Mouse (Mus musculus): ENCODE data around the gene Ptrh2. TPM values are rescaled to one million over a fixed set of nuclear protein-coding genes. Genes with fewer than 3 reads are reported as not detected.
A peak's percentile ranks its signal among the peaks of the same experiment; 100 is the strongest.

The Ptrh2 gene
- 43.2 and 44.8 TPM in 2 replicates for polyA plus RNA-seq (2014; fragmentation: Nextera tagmentation; extraction: Ambion mirVana)

- under 1% methylated on average over 56 of the region's 56 CpGs for WGBS
Observed at GRCm38 (mm10) chr11:86683395-86684125, at the start of gene Ptrh2, which contains the start of gene Vmp1. Ptrh2 (plus strand) TSS chr11:86683985. Vmp1 (minus strand) TSS chr11:86683836.

GRCm38 (mm10) chr11:86634396-86634795 lies 49.4 kb upstream of the Ptrh2 start:
- DNase-seq (ENCODE audit: low spot score) (no peak), ATAC-seq (replicated peaks; ENCODE audit: low FRiP score) (no peak)
- Histone ChIP-seq H3K4me1 (replicated peaks; ENCODE audit: control insufficient read depth, insufficient read depth, low read length) (no peaks in the 10 kb centered on the region), H3K9ac (ENCODE audit: low read length) (no peak overlapping the region), H3K27ac (ENCODE audit: low read depth, low read length) (no peak overlapping the region), H3K4me3 (ENCODE audit: low read depth, low read length) (no peak overlapping the region), H3K36me3 (ENCODE audit: control insufficient read depth, insufficient read depth, low read length) (no peaks in the 10 kb centered on the region), H3K9me3 (ENCODE audit: control insufficient read depth, low read length) (no peaks in the 10 kb centered on the region), H3K4me2 (ENCODE audit: low read depth, low read length, severe bottlenecking) (no peak overlapping the region), H3K27me3 (ENCODE audit: control insufficient read depth, insufficient read depth, low read length) (no peaks in the 10 kb centered on the region)
- WGBS, result 94% methylated on average over 6 of the region's 6 CpGs

More at GRCm38 (mm10) chr11:86683395-86684125, at the start of gene Ptrh2, which contains the start of gene Vmp1:
- H3K9me3 ChIP-seq (ENCODE audit: control insufficient read depth, low read length), result no peaks in the 10 kb centered on the region
- peak within 1 kb of the TSS; percentile 84 for H3K4me3 ChIP-seq (ENCODE audit: low read depth, low read length)
- H3K27ac ChIP-seq (ENCODE audit: low read depth, low read length), result peak within 1 kb of the TSS; percentile 88
- peak; percentile 96 for ATAC-seq (replicated peaks; ENCODE audit: low FRiP score)
- peak within 1 kb of the TSS; percentile 90 for H3K9ac ChIP-seq (ENCODE audit: low read length)
- H3K36me3 ChIP-seq (ENCODE audit: control insufficient read depth, insufficient read depth, low read length), result no peaks in the 10 kb centered on the region; the same call in 1 of the 2 replicates
- DNase-seq (ENCODE audit: low spot score), result peak; percentile 96
- peaks cover 2% of the 10 kb centered on the region; the same call in 1 of the 2 replicates for H3K4me1 ChIP-seq (replicated peaks; ENCODE audit: control insufficient read depth, insufficient read depth, low read length)
- H3K27me3 ChIP-seq (ENCODE audit: control insufficient read depth, insufficient read depth, low read length), result no peaks in the 10 kb centered on the region
- peak within 1 kb of the TSS; percentile 85 for H3K4me2 ChIP-seq (ENCODE audit: low read depth, low read length, severe bottlenecking)

- no peaks in the 10 kb centered on the region for H3K9me3 ChIP-seq (ENCODE audit: control insufficient read depth, low read length)
- no peak overlapping the region for H3K27ac ChIP-seq (ENCODE audit: low read depth, low read length)
- DNase-seq (ENCODE audit: low spot score), result no peak
- H3K4me2 ChIP-seq (ENCODE audit: low read depth, low read length, severe bottlenecking), result no peak overlapping the region
- no peaks in the 10 kb centered on the region for H3K4me1 ChIP-seq (replicated peaks; ENCODE audit: control insufficient read depth, insufficient read depth, low read length)
- H3K9ac ChIP-seq (ENCODE audit: low read length), result no peak overlapping the region
- H3K27me3 ChIP-seq (ENCODE audit: control insufficient read depth, insufficient read depth, low read length), result no peaks in the 10 kb centered on the region
- no peaks in the 10 kb centered on the region for H3K36me3 ChIP-seq (ENCODE audit: control insufficient read depth, insufficient read depth, low read length)
- WGBS, result 87% methylated on average over 2 of the region's 2 CpGs
- no peak overlapping the region for H3K4me3 ChIP-seq (ENCODE audit: low read depth, low read length)
- no peak for ATAC-seq (replicated peaks; ENCODE audit: low FRiP score)
Observed at GRCm38 (mm10) chr11:86637697-86638096, 46.1 kb upstream of the Ptrh2 start.

- WGBS, result 90% methylated on average over 4 of the region's 4 CpGs
Observed at GRCm38 (mm10) chr11:86641714-86642113, 42.1 kb upstream of the Ptrh2 start.

GRCm38 (mm10) chr11:86644553-86644952 lies 39.2 kb upstream of the Ptrh2 start:
- Histone ChIP-seq H3K9ac (ENCODE audit: low read length) (no peak overlapping the region), H3K4me2 (ENCODE audit: low read depth, low read length, severe bottlenecking) (no peak overlapping the region), H3K36me3 (ENCODE audit: control insufficient read depth, insufficient read depth, low read length) (no peaks in the 10 kb centered on the region; the same call in 1 of the 2 replicates), H3K27me3 (ENCODE audit: control insufficient read depth, insufficient read depth, low read length) (no peaks in the 10 kb centered on the region), H3K4me3 (ENCODE audit: low read depth, low read length) (no peak overlapping the region), H3K4me1 (replicated peaks; ENCODE audit: control insufficient read depth, insufficient read depth, low read length) (no peaks in the 10 kb centered on the region), H3K27ac (ENCODE audit: low read depth, low read length) (no peak overlapping the region), H3K9me3 (ENCODE audit: control insufficient read depth, low read length) (no peaks in the 10 kb centered on the region)
- ATAC-seq (replicated peaks; ENCODE audit: low FRiP score) (no peak), DNase-seq (ENCODE audit: low spot score) (no peak)
- 94% methylated on average over 4 of the region's 4 CpGs for WGBS

More at GRCm38 (mm10) chr11:86641714-86642113, 42.1 kb upstream of the Ptrh2 start:
- Histone ChIP-seq H3K4me2 (ENCODE audit: low read depth, low read length, severe bottlenecking) (no peak overlapping the region), H3K4me1 (replicated peaks; ENCODE audit: control insufficient read depth, insufficient read depth, low read length) (no peaks in the 10 kb centered on the region), H3K27ac (ENCODE audit: low read depth, low read length) (no peak overlapping the region), H3K36me3 (ENCODE audit: control insufficient read depth, insufficient read depth, low read length) (no peaks in the 10 kb centered on the region; the same call in 1 of the 2 replicates), H3K4me3 (ENCODE audit: low read depth, low read length) (no peak overlapping the region), H3K27me3 (ENCODE audit: control insufficient read depth, insufficient read depth, low read length) (no peaks in the 10 kb centered on the region), H3K9ac (ENCODE audit: low read length) (no peak overlapping the region), H3K9me3 (ENCODE audit: control insufficient read depth, low read length) (no peaks in the 10 kb centered on the region)
- ATAC-seq (replicated peaks; ENCODE audit: low FRiP score) (no peak), DNase-seq (ENCODE audit: low spot score) (no peak)

- Histone ChIP-seq H3K27me3 (ENCODE audit: control insufficient read depth, insufficient read depth, low read length) (no peaks in the 10 kb centered on the region), H3K36me3 (ENCODE audit: control insufficient read depth, insufficient read depth, low read length) (no peaks in the 10 kb centered on the region; the same call in 1 of the 2 replicates), H3K27ac (ENCODE audit: low read depth, low read length) (no peak overlapping the region), H3K4me1 (replicated peaks; ENCODE audit: control insufficient read depth, insufficient read depth, low read length) (no peaks in the 10 kb centered on the region), H3K4me2 (ENCODE audit: low read depth, low read length, severe bottlenecking) (no peak overlapping the region), H3K4me3 (ENCODE audit: low read depth, low read length) (no peak overlapping the region), H3K9ac (ENCODE audit: low read length) (no peak overlapping the region), H3K9me3 (ENCODE audit: control insufficient read depth, low read length) (no peaks in the 10 kb centered on the region)
- ATAC-seq (replicated peaks; ENCODE audit: low FRiP score) (no peak), DNase-seq (ENCODE audit: low spot score) (no peak)
- WGBS, result 53% methylated on average over 7 of the region's 7 CpGs
Observed at GRCm38 (mm10) chr11:86646136-86646834, 37.5 kb upstream of the Ptrh2 start.

GRCm38 (mm10) chr11:86646885-86647459 lies 36.8 kb upstream of the Ptrh2 start:
- Histone ChIP-seq H3K9ac (ENCODE audit: low read length) (no peak overlapping the region), H3K27me3 (ENCODE audit: control insufficient read depth, insufficient read depth, low read length) (no peaks in the 10 kb centered on the region), H3K36me3 (ENCODE audit: control insufficient read depth, insufficient read depth, low read length) (no peaks in the 10 kb centered on the region; the same call in 1 of the 2 replicates), H3K4me2 (ENCODE audit: low read depth, low read length, severe bottlenecking) (no peak overlapping the region), H3K4me1 (replicated peaks; ENCODE audit: control insufficient read depth, insufficient read depth, low read length) (no peaks in the 10 kb centered on the region), H3K4me3 (ENCODE audit: low read depth, low read length) (no peak overlapping the region), H3K9me3 (ENCODE audit: control insufficient read depth, low read length) (no peaks in the 10 kb centered on the region), H3K27ac (ENCODE audit: low read depth, low read length) (no peak overlapping the region)
- DNase-seq (ENCODE audit: low spot score) (no peak), ATAC-seq (replicated peaks; ENCODE audit: low FRiP score) (no peak)
- 84% methylated on average over 3 of the region's 3 CpGs for WGBS

GRCm38 (mm10) chr11:86647706-86648447 lies 35.9 kb upstream of the Ptrh2 start:
- DNase-seq (ENCODE audit: low spot score), result no peak
- Histone ChIP-seq H3K9ac (ENCODE audit: low read length) (no peak overlapping the region), H3K36me3 (ENCODE audit: control insufficient read depth, insufficient read depth, low read length) (no peaks in the 10 kb centered on the region; the same call in 1 of the 2 replicates), H3K4me3 (ENCODE audit: low read depth, low read length) (no peak overlapping the region), H3K4me1 (replicated peaks; ENCODE audit: control insufficient read depth, insufficient read depth, low read length) (no peaks in the 10 kb centered on the region), H3K9me3 (ENCODE audit: control insufficient read depth, low read length) (no peaks in the 10 kb centered on the region), H3K4me2 (ENCODE audit: low read depth, low read length, severe bottlenecking) (no peak overlapping the region), H3K27ac (ENCODE audit: low read depth, low read length) (no peak overlapping the region), H3K27me3 (ENCODE audit: control insufficient read depth, insufficient read depth, low read length) (no peaks in the 10 kb centered on the region)
- ATAC-seq (replicated peaks; ENCODE audit: low FRiP score), result no peak
- WGBS, result 82% methylated on average over 15 of the region's 15 CpGs

All from forebrain, embryonic 11.5 days (tissue).